Mouse (Mus musculus) heart, embryonic 13.5 days (tissue): ENCODE results near the gene Itsn1. TPM values are rescaled to one million over a fixed set of nuclear protein-coding genes. Genes with fewer than 3 reads are reported as not detected.
A peak's percentile ranks its signal among the peaks of the same experiment; 100 is the strongest.

Experiments used
- ATAC-seq: fragments of 200-750 bp; cut with Nextera tagmentation; 2 replicates; pipeline ENCODE4 v1.8.0; 2017; ENCODE audit warnings: moderate TSS enrichment; ENCODE audit not compliant: insufficient number of reproducible peaks, low FRiP score, low TSS enrichment; ENCODE audit errors: extremely low read depth
- H3K27ac ChIP-seq: fragments of 300-500 bp; sonication (generic); replicated peaks from 2 replicates; pipeline ENCODE4 v1.5.1; 2015; ENCODE audit warnings: moderate library complexity, mild to moderate bottlenecking, inconsistent platforms
- H3K27me3 ChIP-seq: fragments of 300-500 bp; sonication (generic); replicated peaks from 2 replicates; pipeline ENCODE4 v1.6.1; 2015; ENCODE audit warnings: mild to moderate bottlenecking, inconsistent platforms
- H3K36me3 ChIP-seq: fragments of 300-500 bp; sonication (generic); 2 replicates; pipeline ENCODE4 v1.6.1; 2015; ENCODE audit warnings: mild to moderate bottlenecking, inconsistent platforms
- H3K4me1 ChIP-seq: fragments of 300-500 bp; sonication (generic); 2 replicates; pipeline ENCODE4 v1.6.1; 2015; ENCODE audit warnings: inconsistent platforms
- H3K4me2 ChIP-seq: fragments of 300-500 bp; sonication (generic); 2 replicates; pipeline ENCODE4 v1.6.1; 2015; ENCODE audit warnings: inconsistent platforms, mild to moderate bottlenecking, moderate library complexity
- H3K4me3 ChIP-seq: fragments of 300-500 bp; sonication (generic); 2 replicates; pipeline ENCODE4 v1.5.1; 2015; ENCODE audit warnings: moderate library complexity, mild to moderate bottlenecking, inconsistent platforms
- H3K9ac ChIP-seq: fragments of 300-500 bp; sonication (generic); 2 replicates; pipeline ENCODE4 v1.6.1; 2015; ENCODE audit warnings: inconsistent platforms, mild to moderate bottlenecking, moderate library complexity
- H3K9me3 ChIP-seq: fragments of 300-500 bp; sonication (generic); 2 replicates; pipeline ENCODE4 v1.6.1; 2016; ENCODE audit warnings: inconsistent platforms
- WGBS: fragments of 180-500 bp; shearing (Covaris S2); methylation state at CpG from one replicate; pipeline ENCODE4 v1.1.7; 2015; ENCODE audit warnings: mixed read lengths; 5-methylcytosine and 5-hydroxymethylcytosine counted together
- polyA plus RNA-seq: library from polyadenylated mRNA; unstranded; fragments of >200 nt; fragmentation: Nextera tagmentation; extraction: Ambion mirVana; gene quantifications from 2 replicates; pipeline ENCODE4 v1.2.1, GENCODE M21; 2015

Gene Itsn1
- polyA plus RNA-seq, 1 experiment from 2014 or later: 19.5 TPM

DNA sequence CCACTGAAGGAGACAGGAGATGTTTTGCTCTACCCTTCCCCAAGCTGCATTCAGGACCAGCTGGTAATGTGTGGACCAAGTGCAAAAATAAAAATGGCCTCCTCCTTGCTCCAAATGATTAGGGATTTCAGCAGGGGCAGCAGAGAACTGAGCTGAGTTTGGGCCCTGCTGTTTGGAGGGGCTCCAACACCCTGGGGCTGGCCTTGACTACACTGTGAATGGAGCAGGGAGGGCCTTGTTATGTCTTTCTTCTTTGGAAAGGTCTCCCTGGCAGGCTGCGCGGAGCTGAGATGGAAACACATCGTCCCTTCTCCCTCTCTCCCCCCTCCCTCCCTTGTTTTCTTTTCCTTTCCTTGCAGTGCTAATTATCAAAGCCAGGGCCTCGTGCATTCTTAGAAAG is 189.4 kb downstream of the Itsn1 start:
- no peaks in the 10 kb centered on the region for H3K9me3 ChIP-seq
- H3K4me1 ChIP-seq: peaks cover 12% of the 10 kb centered on the region
- no peak for ATAC-seq
- peaks cover 16% of the 10 kb centered on the region for H3K36me3 ChIP-seq
- WGBS: 51% methylated on average over 4 of the region's 4 CpGs
- H3K4me2 ChIP-seq: no peak overlapping the region
- no peak overlapping the region for H3K27ac ChIP-seq
- no peaks in the 10 kb centered on the region for H3K27me3 ChIP-seq
- no peak overlapping the region for H3K4me3 ChIP-seq
- H3K9ac ChIP-seq: no peak overlapping the region; the same call in 1 of the 2 replicates

DNA sequence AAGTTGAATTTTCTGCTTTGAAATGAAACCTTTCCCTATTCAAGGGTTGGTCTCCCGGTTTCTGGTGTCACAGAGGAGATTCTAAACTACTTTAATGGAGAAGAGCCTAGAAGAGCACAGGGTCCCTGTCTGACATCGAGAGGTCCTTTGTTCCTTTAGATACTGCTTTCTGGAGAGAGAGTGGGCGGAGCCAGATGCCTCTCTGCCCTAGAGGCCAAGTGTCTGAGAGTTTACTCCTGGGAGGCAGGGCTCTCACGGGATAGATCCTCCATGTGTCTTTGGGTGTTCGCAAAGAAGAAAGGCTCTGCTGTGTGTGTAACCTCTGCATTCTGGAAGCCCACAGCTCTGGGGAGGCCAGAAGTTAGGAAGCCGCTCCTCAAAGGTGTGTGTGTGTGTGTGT is 190.0 kb downstream of the Itsn1 start:
- Histone ChIP-seq H3K27ac (no peak overlapping the region), H3K4me2 (no peak overlapping the region), H3K36me3 (peaks cover 22% of the 10 kb centered on the region), H3K27me3 (no peaks in the 10 kb centered on the region), H3K4me1 (peaks cover 12% of the 10 kb centered on the region), H3K9me3 (no peaks in the 10 kb centered on the region), H3K9ac (no peak overlapping the region), H3K4me3 (no peak overlapping the region)
- no peak for ATAC-seq
- WGBS: 47% methylated on average over 6 of the region's 6 CpGs

DNA sequence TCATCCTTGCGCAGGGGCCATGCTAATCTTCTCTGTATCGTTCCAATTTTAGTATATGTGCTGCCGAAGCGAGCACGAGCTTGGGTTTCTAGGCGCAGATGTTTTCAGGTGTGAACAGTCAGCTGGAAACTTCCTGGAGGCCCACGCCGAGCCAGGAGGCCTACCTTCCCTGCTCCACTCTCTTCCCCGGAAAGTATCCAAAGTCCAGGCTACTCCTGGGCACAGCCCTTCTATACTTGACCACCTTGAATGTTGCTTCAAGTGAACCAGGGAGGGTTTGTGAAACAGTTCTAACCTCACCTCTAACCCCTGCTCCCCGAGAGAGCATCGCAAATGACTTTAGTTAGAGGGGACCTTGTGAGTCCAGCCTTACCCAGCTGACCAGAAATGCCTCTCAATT is 192.3 kb downstream of the Itsn1 start:
- Histone ChIP-seq H3K4me1 (peaks cover 12% of the 10 kb centered on the region), H3K36me3 (peaks cover 45% of the 10 kb centered on the region), H3K27ac (no peak overlapping the region), H3K9ac (no peak overlapping the region), H3K4me3 (no peak overlapping the region), H3K27me3 (no peaks in the 10 kb centered on the region), H3K9me3 (no peaks in the 10 kb centered on the region), H3K4me2 (no peak overlapping the region)
- 86% methylated on average over 11 of the region's 11 CpGs for WGBS
- ATAC-seq: no peak

DNA sequence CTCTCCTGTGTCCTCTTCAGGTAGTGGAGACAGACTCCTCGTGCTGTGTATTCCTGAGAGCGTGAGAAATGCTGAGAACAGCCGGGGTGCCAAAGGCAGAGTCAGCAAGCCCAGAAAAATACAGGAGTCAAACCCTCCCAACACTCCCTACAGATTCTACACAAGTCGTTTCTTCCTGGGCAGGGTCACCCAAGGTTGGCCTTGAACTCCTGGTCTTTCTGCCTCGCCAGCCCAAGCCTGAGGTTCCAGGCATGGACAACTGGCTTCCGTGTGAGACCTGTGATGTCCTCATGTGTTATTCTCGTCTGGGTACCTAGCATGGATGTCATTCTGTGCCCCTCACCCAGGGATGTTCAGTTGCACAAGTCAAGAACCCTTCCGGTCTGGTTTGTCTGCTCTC is 193.9 kb downstream of the Itsn1 start:
- H3K27me3 ChIP-seq: no peaks in the 10 kb centered on the region
- no peak overlapping the region for H3K27ac ChIP-seq
- H3K36me3 ChIP-seq: peaks cover 60% of the 10 kb centered on the region
- H3K4me1 ChIP-seq: peaks cover 3% of the 10 kb centered on the region; the same call in 1 of the 2 replicates
- H3K9ac ChIP-seq: no peak overlapping the region
- 75% methylated on average over 8 of the region's 8 CpGs for WGBS
- H3K4me3 ChIP-seq: no peak overlapping the region
- H3K9me3 ChIP-seq: no peaks in the 10 kb centered on the region
- 0 out of 2 replicates have a peak, but pooled peaks have one; percentile 11 for ATAC-seq
- H3K4me2 ChIP-seq: no peak overlapping the region

DNA sequence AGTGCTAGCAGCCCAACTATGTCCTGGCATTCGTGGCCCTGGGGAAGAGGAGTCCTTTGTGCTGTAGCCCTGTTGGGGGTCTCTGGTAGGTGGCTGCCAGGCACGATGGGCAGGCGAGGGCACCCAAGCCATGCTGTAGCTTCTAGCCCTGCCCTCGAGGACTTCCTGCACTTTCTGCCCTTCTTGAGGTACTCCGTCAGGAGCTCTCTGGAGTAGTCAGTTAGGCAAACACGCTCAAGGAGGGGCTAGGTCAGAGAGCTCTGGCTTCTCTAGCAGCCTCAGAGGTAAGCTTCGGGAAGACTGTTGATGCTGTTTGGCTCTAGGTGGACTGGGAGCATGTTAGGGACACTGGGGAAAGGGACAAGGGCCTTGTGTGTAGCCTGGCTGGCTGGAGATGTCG is 195.3 kb downstream of the Itsn1 start:
- no peak overlapping the region for H3K27ac ChIP-seq
- H3K4me3 ChIP-seq: no peak overlapping the region
- H3K36me3 ChIP-seq: peaks cover 75% of the 10 kb centered on the region
- no peaks in the 10 kb centered on the region for H3K9me3 ChIP-seq
- WGBS: 89% methylated on average over 8 of the region's 8 CpGs
- ATAC-seq: no peak
- no peak overlapping the region for H3K9ac ChIP-seq
- no peak overlapping the region for H3K4me2 ChIP-seq
- H3K27me3 ChIP-seq: no peaks in the 10 kb centered on the region
- peaks cover 5% of the 10 kb centered on the region for H3K4me1 ChIP-seq

DNA sequence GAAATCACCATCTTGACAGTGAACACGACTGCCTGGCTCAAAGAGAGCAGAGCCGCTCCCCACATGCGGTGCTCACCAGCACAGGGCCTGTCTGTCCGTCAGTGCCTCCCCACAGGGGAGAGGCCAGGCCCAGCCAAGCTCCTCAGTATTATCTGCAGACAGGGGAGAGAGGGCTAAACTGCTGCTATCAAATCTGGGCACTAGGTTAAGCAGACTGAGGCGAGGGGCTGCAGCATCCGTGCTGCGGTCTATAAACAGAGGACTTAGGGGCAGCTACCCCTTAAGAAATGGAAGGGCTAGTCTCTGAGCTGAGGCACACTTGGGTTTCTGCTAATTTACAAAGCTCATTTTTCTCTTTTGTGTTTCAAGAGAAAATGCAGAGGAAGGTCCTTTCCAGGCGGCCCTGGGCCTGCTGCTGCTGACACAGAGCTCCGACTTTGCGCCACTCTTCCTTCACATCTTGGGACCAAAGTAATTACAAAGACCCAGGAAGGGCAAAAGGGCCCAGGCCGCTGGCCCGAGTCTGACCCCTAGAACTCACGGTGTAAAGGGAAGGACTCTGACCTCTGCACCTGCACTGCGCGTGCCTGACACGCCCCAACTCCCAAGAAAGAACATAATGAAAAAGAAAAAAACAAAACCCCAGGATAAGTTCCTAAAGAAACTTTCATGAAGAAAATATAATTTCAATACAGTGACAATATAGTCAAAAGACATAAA is 199.0 kb downstream of the Itsn1 start:
- Histone ChIP-seq H3K27ac (no peak overlapping the region), H3K36me3 (peaks cover 70% of the 10 kb centered on the region)
- WGBS: 89% methylated on average over 16 of the region's 16 CpGs

DNA sequence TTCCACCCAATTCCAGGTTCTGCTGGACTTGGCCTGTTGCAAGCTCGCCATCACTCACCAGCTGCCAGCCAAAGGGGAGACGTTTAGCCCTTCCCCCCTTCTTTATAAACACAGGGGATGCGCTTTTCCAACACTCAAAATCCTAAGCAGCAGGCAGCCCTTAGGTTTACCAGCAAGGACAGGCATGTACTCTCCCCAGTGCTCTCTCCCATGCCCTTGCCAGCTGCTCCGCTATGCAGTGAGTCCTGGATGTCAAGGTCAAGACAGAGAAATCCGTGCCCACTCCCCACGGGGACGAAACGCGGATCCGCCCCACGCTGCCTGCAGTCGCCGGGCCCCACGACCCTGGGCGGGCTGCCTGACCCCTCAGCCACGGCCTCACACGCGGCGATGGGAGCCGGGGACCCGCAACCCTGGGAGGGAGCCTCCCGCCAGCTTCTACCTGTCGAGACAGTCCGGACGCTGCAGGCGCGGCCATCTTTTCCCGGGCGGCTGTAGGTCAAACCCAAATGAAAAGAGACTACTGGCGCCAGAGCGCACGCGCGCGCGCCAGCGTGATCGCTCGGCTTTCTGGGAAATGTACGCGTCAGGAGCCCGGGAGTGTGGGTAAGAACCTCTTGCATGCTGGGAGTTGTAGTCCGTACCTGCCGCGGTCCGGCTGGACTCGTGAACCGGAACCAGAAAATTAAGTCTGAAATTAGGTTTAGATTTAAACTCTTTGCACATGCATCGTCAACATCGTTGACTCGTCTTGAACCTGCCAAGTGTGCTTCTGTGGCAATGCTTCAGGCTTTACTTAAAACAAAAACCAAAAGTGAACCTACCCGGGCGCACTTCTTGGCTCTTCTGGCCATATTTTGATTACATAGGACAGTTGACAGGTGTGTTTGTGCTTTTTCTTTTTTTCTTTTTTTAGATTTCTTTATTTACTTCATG is 202.3 kb downstream of the Itsn1 start:
- ATAC-seq: peak; percentile 87
- WGBS: under 1% methylated on average over 53 of the region's 53 CpGs
- peaks cover 19% of the 10 kb centered on the region for H3K4me1 ChIP-seq

More for the DNA sequence above, 199.0 kb downstream of the Itsn1 start:
- H3K27me3 ChIP-seq: no peaks in the 10 kb centered on the region
- H3K4me1 ChIP-seq: peaks cover 19% of the 10 kb centered on the region
- H3K9me3 ChIP-seq: no peaks in the 10 kb centered on the region
- H3K9ac ChIP-seq: no peak overlapping the region
- no peak overlapping the region for H3K4me3 ChIP-seq
- no peak overlapping the region for H3K4me2 ChIP-seq
- no peak for ATAC-seq

DNA sequence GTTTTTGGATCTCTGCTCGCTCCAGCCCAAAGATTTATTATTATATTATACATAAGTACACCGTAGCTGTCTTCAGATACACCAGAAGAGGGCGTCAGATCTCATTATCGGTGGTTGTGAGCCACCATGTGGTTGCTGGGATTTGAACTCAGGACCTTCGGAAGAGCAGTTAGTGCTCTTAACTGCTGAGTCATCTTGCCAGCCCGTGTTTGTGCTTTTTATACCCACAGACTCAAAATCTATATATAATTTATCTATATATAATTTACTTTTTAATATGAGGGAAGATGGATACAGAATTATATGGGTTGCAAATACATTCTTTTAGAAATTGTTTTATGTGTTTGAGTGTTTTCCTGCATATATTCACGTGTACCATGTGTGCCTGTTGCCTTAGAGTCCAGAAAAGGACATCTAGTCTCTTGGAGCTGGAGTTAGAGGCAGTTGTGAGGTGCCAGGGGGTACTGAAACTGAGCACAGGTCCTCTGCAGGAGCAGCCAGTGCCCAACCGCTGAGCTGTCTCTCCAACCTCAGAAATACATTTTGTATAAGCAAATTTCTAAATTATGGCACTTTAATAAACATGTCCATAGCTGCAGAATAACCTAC is 203.1 kb downstream of the Itsn1 start:
- H3K27ac ChIP-seq: no peak overlapping the region
- peaks cover 19% of the 10 kb centered on the region for H3K4me1 ChIP-seq
- no peak for ATAC-seq
- H3K9me3 ChIP-seq: no peaks in the 10 kb centered on the region
- H3K4me2 ChIP-seq: peak overlapping the region; percentile 78
- peak overlapping the region; percentile 81 for H3K4me3 ChIP-seq
- no peaks in the 10 kb centered on the region for H3K27me3 ChIP-seq
- H3K9ac ChIP-seq: peak overlapping the region; percentile 97
- peaks cover 29% of the 10 kb centered on the region for H3K36me3 ChIP-seq
- WGBS: 52% methylated on average over 8 of the region's 8 CpGs

More for the DNA sequence above, 202.3 kb downstream of the Itsn1 start:
- H3K9me3 ChIP-seq: no peaks in the 10 kb centered on the region
- H3K4me3 ChIP-seq: peak overlapping the region; percentile 81
- peak overlapping the region; percentile 97 for H3K9ac ChIP-seq
- peak overlapping the region; percentile 94 for H3K27ac ChIP-seq
- no peaks in the 10 kb centered on the region for H3K27me3 ChIP-seq
- peaks cover 37% of the 10 kb centered on the region for H3K36me3 ChIP-seq
- H3K4me2 ChIP-seq: peak overlapping the region; percentile 78

DNA sequence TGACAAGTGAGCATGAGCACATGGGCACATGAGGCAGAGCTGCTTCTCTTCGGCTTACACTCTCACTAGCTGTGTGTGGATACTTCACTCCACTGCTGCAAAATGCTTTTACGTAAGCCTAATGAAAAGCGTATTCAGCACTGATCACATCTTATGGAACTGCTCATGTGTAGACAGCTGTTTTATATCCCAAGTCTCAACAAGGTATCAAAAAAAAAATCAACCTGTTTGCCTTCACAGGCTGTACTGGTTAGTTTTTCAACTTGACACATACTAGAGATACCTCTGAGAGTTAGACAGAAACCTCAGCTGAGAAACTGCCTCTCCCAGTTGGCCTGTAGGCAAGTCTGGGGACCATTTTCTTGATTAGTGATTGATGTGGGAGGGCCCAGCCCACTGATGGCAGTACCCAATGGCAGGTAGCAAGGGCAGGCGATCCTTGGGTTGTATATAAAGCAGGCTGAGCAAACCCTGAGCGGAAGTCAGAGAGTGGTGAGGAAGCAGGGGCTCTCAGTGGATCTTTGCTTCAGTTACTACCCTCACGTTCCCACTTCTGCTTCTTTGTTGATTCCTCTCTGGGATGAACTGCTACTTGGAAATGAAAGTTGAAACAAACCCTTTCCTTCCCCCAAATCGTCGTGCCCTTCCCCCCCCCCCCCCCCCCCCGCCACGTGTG is 203.9 kb downstream of the Itsn1 start:
- H3K4me1 ChIP-seq: peaks cover 19% of the 10 kb centered on the region
- no peaks in the 10 kb centered on the region for H3K9me3 ChIP-seq
- ATAC-seq: no peak
- no peaks in the 10 kb centered on the region for H3K27me3 ChIP-seq
- H3K9ac ChIP-seq: no peak overlapping the region
- peaks cover 21% of the 10 kb centered on the region for H3K36me3 ChIP-seq
- no peak overlapping the region for H3K27ac ChIP-seq
- WGBS: 62% methylated on average over 6 of the region's 10 CpGs
- no peak overlapping the region for H3K4me3 ChIP-seq
- H3K4me2 ChIP-seq: no peak overlapping the region

DNA sequence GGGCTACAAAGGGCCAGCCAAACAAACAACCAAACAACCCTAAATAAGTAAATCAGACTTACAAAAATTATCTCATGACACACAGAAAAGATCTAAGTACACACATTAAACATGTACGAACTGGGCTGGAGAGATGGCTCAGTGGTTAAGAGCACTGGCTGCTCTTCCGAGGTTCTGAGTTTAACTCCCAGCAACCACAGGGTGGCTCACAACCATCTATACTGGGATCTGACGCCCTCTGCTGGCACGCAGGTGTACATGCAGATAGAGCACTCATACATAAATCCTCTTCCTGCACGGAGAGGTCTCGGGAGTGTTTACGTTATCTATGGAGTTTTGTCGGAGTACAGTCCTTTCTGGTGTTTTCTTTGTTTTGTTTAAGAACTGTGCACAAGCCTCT is 206.0 kb downstream of the Itsn1 start:
- H3K4me3 ChIP-seq: no peak overlapping the region
- H3K9me3 ChIP-seq: no peaks in the 10 kb centered on the region
- H3K36me3 ChIP-seq: no peaks in the 10 kb centered on the region
- no peaks in the 10 kb centered on the region for H3K27me3 ChIP-seq
- no peak overlapping the region for H3K9ac ChIP-seq
- 34% methylated on average over 8 of the region's 8 CpGs for WGBS
- no peak for ATAC-seq
- H3K4me1 ChIP-seq: peaks cover 7% of the 10 kb centered on the region
- H3K4me2 ChIP-seq: no peak overlapping the region
- no peak overlapping the region for H3K27ac ChIP-seq

DNA sequence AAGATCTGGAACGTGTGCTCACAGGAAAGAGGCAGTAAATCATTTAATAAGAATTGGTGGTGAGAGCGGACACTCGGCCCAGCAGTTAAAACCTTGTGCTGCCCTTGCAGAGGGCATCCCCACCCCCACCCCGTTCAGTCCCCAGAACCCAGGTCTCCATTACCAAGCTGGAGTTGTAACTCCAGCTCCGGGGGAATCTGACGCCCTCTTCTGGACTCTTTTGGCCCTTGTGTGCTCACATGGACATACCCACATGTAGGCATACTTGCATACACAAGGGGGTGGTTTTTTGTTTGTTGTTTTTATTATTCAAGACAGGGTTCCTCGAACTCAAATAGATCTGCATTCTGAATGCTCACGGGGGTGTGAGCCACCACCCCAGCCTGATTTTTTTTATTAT is 206.6 kb downstream of the Itsn1 start:
- H3K9me3 ChIP-seq: no peaks in the 10 kb centered on the region
- peaks cover under 1% of the 10 kb centered on the region; the same call in 1 of the 2 replicates for H3K4me1 ChIP-seq
- no peak overlapping the region for H3K27ac ChIP-seq
- ATAC-seq: no peak
- no peak overlapping the region for H3K4me2 ChIP-seq
- 60% methylated on average over 8 of the region's 8 CpGs for WGBS
- no peaks in the 10 kb centered on the region for H3K36me3 ChIP-seq
- no peak overlapping the region for H3K4me3 ChIP-seq
- 0 out of 2 replicates have a peak, but pooled peaks cover 3% of the 10 kb centered on the region for H3K27me3 ChIP-seq
- H3K9ac ChIP-seq: no peak overlapping the region
